Mouse (Mus musculus) gastrocnemius, postnatal 36 days (tissue): ENCODE measurements around the gene Maml2. TPM values are rescaled to one million over a fixed set of nuclear protein-coding genes. Genes with fewer than 3 reads are reported as not detected.
A peak's percentile ranks its signal among the peaks of the same experiment; 100 is the strongest.

Experiments used
- DNase-seq, 2 experiments: peaks; one replicate each; pipeline ENCODE4 v3.0.0; 2022
- intact Hi-C: fragments of 180-260 bp; cut with DNase I; formaldehyde crosslinking; loops from one replicate; pipeline ENCODE4 v1.15.1; 2025
- total RNA-seq, 2 experiments: library from RNA; stranded (reverse); gene quantifications; 2 replicates each; pipeline ENCODE4 v1.2.3; 2021

Maml2 gene
- total RNA-seq, 2 experiments from 2014 or later: 2.0 to 2.3 TPM

GRCm38 (mm10) chr9:13597736-13598135 lies 300.0 kb downstream of the Maml2 start:
- intact Hi-C loops: no loop called here
- no peak for DNase-seq

DNA sequence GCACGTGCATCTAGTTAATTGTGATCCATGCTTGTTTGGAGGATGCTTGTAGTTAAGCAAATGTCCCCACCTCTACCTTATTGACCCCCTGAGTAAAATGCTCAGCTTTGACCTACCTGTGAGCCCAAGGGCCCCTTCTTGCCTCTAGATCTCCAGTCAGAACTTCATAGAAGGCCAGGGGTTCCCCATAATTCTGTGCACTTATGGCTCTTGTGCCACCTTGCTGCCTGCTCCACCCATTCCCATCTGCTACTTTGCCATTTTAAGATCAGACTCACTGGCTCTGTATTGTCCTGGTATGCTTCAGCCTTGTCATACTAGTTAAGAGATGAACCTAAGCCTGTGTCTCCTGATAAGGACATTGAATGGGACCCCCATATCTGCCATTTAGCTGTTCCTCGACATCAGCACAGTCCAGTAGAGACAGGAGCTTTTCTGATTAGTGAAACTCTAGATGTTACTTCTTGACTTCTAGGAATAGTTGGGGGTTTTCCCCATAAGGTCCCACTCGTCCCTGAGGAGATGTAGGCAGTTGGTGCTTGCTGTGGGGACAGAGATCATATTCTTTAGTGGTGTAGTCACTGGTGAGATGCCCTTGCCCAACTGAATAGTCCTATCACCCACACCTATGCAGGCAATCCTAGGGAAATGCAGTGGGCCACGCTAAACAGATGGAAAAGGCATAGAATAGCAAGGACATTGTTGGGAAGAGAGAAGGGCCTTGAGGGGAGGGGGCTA lies 301.0 kb downstream of the Maml2 start:
- intact Hi-C loops: no loop called here
- no peak for DNase-seq

- intact Hi-C loops: no loop called here
- DNase-seq: no peak
These were observed 301.5 kb downstream of the Maml2 start for GRCm38 (mm10) chr9:13599334-13599614.

GRCm38 (mm10) chr9:13599800-13600199 lies 302.0 kb downstream of the Maml2 start:
- DNase-seq: no peak
- intact Hi-C loops: no loop called here

GRCm38 (mm10) chr9:13601729-13602128 lies 304.0 kb downstream of the Maml2 start:
- no peak for DNase-seq
- intact Hi-C loops: no loop called here

DNA sequence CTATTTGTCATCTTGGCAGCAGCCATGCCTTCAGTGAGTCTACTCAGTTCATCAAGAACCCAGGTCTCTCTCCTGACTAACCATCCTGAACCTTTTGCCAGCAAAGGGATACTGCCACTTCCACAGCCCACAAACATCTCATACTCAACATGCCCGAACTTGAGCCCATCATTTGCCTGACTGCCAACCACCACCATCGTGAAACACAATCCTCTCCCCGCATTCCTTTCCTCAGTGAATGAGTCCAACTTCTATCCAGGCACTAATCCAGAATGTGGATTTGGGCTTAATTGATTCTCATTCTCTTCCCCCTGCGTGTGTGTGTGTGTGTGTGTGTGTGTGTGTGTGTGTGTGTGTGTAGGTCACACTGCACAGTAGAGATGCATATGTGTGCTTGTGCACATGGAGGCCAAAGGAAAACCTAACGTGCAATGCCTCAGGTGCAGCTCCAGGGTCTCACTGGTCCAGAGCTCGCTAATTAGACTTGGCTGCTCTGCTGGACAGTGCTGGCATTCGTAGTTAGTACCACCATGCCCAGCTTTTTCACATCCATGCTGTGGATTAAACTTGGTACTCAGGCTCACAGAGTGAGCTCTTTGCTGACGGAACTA lies 305.9 kb downstream of the Maml2 start:
- intact Hi-C loops: no loop called here
- no peak for DNase-seq

DNA sequence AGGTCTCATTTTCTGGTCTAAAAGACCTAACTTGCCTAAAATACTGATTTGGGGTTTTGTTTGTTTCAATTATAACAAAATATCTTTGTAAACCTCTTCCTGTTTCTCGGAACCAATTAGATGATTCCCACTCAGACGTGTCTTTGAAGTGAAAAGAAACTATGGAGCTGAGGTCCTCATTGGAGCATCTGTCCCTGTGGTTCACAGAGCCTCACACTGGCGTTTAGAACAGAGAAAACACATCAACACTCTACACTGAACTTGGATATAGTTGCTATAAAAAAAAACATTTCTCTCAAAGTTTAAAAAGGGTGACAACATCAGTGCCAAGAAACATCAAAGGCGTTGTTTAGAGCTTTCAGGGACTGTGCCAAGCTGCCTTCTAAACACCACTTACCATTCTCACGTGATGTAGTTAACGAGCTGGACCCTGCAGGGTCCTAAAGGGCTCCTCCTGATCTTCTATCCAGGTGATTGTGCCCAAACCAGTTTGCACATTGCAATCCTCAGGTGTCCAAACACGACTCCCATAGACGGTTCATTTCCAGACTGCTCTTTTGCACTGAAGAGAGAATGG lies 309.9 kb downstream of the Maml2 start:
- intact Hi-C loops: no loop called here

GRCm38 (mm10) chr9:13608532-13609071 lies 310.8 kb downstream of the Maml2 start:
- intact Hi-C loops: no loop called here
- DNase-seq: no peak

More for the DNA sequence above, 309.9 kb downstream of the Maml2 start:
- no peak for DNase-seq

- no peak for DNase-seq
- intact Hi-C loops: no loop called here
These were observed 313.8 kb downstream of the Maml2 start for GRCm38 (mm10) chr9:13611561-13611960.

GRCm38 (mm10) chr9:13612371-13612770 lies 314.6 kb downstream of the Maml2 start:
- no peak for DNase-seq
- intact Hi-C loops: no loop called here

GRCm38 (mm10) chr9:13613325-13614268 lies 315.8 kb downstream of the Maml2 start:
- DNase-seq: no peak
- intact Hi-C loops: no loop called here

DNA sequence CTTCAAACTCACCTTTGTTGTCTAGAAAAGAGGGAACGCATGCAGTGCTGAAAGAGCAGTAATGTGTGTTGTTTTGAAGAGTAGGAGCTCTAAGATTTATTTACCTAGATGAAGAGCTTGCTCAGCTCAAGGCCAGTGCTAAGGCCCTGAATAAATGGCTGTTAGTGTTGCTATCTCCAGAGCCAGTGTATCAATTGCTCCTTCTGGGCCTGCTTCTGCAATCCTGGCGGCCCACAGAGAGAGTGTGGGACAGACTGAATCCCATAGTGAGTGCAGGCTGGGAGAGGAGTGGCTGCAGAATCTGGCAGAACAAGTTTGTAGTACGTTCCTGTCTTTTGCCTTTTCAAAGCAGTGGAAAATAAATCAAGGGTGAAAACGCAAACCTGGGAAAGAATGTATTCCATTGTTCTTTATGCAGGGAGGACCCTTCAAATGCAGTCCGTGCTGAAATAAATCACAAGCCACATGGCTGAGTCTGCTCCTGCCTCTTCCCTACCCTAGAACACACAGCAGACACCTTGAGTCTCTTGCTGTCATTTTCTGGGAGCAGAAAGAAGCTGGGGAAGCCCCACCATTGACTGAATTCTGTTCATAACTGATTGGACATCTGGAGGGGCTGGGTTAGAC lies 318.7 kb downstream of the Maml2 start:
- intact Hi-C loops: no loop called here
- DNase-seq: no peak

DNA sequence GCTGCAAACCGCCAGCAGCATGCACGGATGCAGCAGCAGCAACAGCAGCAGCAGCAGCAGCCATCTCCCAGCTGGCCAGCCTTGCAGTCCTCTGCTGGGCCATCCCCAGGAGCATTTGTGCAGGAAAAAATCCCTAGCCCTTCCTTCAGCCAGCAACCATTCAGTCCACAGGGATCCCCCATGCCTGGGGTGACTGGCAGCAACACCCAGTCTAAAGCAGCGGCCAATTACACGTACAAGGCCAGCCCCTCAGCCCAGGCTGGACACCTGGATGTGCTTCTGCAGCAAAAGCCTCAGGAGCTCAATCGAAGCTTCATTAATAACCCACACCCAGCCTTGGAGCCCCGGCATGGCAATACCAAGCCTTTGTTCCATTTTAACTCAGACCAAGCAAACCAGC lies 323.0 kb downstream of the Maml2 start:
- DNase-seq: no peak
- intact Hi-C loops: no loop called here

- intact Hi-C loops: no loop called here
- no peak for DNase-seq
These were observed 324.2 kb downstream of the Maml2 start for GRCm38 (mm10) chr9:13621941-13622340.

GRCm38 (mm10) chr9:13622426-13622825 lies 324.7 kb downstream of the Maml2 start:
- intact Hi-C loops: no loop called here
- no peak for DNase-seq

GRCm38 (mm10) chr9:13623892-13624422 lies 326.2 kb downstream of the Maml2 start:
- no peak for DNase-seq
- intact Hi-C loops: no loop called here

GRCm38 (mm10) chr9:13624780-13625179 lies 327.0 kb downstream of the Maml2 start:
- intact Hi-C loops: no loop called here
- no peak for DNase-seq

DNA sequence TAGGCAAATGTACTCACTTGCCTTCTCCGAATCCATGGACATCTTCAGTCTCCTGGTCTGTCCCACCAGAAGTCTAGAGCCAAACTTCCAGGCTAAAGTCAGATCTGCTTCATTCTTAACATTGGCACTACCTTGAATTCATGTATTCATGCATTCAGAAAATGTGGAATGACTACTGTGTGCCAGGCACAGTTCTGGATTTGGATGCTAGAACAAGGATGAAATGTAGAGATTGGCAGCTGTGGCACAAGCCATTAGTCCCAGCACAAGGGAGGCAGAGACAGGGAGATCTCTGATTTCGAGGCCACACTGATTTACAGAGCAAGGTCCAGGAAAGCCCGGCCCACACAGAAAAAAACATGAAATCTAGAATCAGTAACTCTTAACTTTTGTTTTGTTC lies 327.5 kb downstream of the Maml2 start:
- intact Hi-C loops: no loop called here
- DNase-seq: no peak

DNA sequence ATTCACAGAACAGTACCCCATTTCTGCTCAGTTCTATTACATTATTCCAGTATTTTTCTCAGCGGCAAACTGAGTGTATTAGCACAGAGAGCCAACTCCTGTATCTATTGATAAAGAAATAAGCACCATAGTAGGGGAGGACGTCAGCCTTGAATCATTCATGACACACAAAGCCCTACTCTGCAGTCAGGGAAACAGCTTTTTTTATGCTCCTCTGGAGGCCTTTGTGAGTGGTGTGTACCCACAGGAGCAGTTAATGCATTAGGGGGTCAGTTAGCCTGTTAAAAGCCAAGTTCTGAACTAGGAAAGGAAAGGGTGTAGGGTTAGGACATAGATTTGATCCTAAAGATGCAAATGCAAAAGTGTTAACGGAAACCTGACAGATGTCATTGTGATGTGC lies 328.7 kb downstream of the Maml2 start:
- intact Hi-C loops: no loop called here
- no peak for DNase-seq

DNA sequence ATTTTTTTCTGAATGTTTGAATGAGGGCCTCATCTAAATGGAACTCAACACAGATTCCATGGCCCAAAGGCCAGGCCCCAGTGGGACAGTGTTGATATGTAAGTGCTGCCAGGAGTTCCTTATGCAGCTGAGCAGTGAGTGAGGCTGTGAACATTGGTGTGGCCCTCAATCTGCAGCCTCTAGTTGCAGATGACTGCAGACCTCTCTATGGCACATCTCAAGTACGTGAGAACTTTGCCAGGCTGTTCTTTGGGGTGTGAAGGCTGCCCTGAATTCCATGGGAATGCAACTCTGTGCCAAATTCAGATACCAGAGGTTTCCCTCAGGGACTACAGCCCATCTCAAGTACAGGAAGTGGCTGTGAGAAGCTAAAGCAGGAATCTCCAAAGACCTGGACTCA lies 335.6 kb downstream of the Maml2 start:
- intact Hi-C loops: no loop called here
- DNase-seq: peak; percentile 24 to 28
